Mouse (Mus musculus) induced T-regulatory cell, adult 2 months (primary cell): Measurements from ENCODE around the gene Dnpep.

Source experiments
- DNase-seq: peaks from one replicate; pipeline ENCODE4 v3.0.0-alpha.2; 2012; ENCODE audit warnings: low read depth

The Dnpep gene

DNA sequence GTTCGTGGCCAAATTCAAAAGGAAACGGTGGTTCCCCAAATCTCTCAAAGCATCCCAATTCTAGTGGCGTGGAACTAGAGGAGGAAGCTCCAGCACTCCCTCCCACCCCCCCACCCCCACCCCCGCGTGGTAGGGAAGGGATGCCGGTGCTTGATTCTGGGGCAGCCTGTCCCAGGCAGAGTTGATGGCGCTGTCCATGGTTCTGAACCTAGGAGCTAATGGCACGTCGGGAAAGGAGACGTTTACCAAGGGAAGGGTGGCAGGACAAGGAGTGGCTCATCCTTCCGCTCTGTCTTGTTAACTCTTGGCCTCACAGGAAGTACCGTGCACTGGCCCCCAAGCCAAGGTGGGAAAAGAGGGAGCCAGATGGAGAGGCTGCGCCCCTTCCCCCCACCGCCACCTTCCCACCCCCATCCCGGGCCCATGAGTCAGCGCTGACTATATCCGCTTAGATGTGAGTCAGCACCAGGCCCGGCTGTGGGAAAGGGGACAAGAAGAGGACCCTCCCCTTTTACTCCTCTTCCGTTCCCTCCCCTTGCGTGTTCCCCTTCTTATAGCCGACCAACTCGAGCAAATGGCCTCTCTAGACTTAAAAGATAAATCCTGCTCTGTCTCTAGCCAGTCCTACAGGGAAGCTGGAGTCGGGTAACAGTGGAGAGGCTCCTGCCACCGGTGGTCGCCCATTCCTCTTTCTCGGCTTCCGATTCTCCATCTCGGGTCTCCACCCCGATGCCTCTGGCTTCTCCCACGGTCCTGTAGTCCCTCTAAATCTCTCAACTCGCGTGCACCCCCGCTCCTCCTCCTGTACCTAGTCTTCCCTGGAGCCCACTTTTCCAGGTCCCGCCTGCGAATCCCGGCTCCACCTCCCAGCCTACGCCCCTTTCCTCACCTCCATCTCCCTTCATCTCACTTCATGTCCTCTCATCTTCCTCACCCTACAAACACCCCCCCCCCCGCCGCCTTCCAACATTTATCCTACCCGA is 54.5 kb downstream of the Dnpep start:
- DNase-seq, result peak; percentile 72

DNA sequence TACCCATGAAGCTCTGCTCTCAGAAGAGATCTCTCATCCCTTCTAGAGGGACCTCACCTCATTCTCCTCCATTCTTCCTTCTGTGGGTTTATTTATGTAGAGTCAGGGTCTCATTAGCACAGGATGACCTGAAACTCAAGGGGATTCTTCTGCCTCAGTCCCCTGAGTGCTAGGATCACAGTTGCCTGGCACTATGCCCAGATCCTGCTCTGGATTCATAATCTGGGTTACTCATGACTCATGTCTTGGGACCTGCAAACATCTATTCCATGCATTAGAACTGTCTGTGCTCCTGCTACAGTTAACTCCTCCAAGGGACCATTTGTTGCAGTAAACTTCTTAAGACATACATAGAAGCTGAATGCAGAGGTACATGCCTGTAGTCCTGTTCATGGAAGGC is 56.5 kb downstream of the Dnpep start:
- DNase-seq, result no peak
